Mouse (Mus musculus) gastrocnemius, postnatal 36 days (tissue): ENCODE measurements around the gene 1700012P22Rik. TPM values are rescaled to one million over a fixed set of nuclear protein-coding genes. Genes with fewer than 3 reads are reported as not detected.
A peak's percentile ranks its signal among the peaks of the same experiment; 100 is the strongest.

Experiments
- DNase-seq, 2 experiments: peaks; one replicate each; pipeline ENCODE4 v3.0.0; 2022
- intact Hi-C: fragments of 180-260 bp; cut with DNase I; formaldehyde crosslinking; loops from one replicate; pipeline ENCODE4 v1.15.1; 2025
- long read RNA-seq, 2 experiments: library from polyadenylated mRNA; stranded (forward); transcript quantifications; one replicate each; pipeline ENCODE4 v2.0.0; 2021
- total RNA-seq, 2 experiments: library from RNA; stranded (reverse); gene quantifications; 2 replicates each; pipeline ENCODE4 v1.2.3; 2021

1700012P22Rik gene
- not detected for total RNA-seq
- long read RNA-seq, experiment 1 = 0 reads
- long read RNA-seq, experiment 2 = 0 reads

GRCm38 (mm10) chr4:144438672-144439071 lies at the start of gene 1700012P22Rik:
1700012P22Rik (minus strand) TSS chr4:144438772.
- intact Hi-C loops = no loop called here
- DNase-seq = no peak

DNA sequence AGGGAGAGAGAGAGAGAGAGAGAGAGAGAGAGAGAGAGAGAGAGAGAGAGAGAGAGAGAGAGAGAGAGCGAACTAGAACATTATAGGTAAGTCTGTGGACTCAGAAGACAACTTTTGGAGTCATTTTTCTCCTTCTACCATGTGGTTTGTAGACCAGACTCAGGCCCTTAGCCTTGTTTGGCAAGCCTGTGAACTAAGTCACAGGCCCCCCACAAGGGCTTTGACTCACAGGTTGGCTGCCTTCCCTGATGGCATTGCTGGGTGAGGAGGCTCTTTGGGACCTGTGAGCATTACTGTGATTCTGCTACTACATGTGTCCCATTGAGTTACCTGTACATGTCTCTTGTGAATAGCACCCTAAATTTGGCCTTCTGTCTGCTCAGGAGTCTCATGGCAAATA lies 29.5 kb upstream of the 1700012P22Rik start:
- intact Hi-C loops = no loop called here
- DNase-seq = no peak

DNA sequence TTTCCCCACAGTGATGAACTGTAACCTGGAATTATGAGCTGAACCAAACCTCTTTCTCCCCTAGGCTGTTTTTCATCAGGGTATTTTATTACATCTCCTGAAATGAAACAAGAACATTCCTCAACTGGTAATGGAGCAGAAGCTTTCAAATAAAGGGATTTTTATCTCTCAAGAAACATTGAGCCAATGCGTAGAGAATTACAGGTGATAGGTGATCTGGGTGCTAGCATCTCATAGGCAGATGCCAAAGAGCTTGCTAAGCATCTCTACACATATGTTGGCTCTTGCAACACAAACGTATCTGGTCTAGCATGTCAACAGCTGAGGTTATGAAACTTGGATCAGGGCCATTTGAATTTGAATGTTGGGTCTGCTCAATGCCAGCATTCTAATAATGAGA lies 26.6 kb upstream of the 1700012P22Rik start:
- DNase-seq = no peak
- intact Hi-C loops = no loop called here

DNA sequence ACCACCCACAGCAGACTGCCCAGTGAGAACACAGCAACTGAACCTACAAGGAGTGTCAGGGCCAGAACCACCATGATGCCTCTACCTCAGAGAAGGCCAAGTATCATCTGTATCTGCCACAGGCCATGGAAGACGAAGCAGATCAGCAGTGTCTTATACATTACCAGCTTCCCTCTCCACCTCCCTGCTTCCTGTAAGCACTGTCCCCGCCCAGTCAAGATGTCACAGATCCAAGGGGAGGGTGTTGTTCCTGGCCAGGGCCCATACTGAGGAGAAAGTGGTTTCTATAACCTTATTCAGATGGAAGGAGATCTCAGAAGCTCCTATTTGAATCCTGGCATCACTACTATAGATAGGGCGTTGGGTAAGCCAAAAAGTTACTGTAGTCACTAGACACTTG lies 25.1 kb upstream of the 1700012P22Rik start, which contains the start of gene Aadacl3:
TSS of gene Aadacl3 (minus strand) at position 101 of the 400 bp plus-strand sequence.
- DNase-seq = no peak
- intact Hi-C loops = no loop called here

GRCm38 (mm10) chr4:144453217-144453616 lies 14.6 kb upstream of the 1700012P22Rik start, which contains the start of gene Gm9944:
Gm9944 (minus strand) TSS chr4:144453317.
- intact Hi-C loops = no loop called here
- DNase-seq = no peak

DNA sequence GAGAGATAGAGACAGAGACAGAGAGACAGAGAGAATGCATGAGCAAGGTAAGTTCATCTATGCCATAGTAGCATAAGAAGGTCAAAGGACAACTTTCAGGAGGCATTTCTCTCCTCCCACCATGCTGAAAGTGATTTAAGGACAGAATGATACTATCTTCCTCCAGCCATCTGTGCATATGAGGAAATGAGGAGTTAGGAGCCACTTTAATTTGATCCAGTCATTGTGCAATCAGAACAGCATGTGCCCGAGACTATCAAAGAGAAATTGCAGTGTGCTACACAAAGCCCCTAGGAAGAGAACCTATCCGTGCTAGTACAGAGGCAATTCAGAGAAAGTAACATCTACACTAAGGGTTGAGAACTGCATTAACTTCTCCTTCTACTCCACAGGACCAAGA lies 10.0 kb upstream of the 1700012P22Rik start:
- intact Hi-C loops = no loop called here
- no peak for DNase-seq

DNA sequence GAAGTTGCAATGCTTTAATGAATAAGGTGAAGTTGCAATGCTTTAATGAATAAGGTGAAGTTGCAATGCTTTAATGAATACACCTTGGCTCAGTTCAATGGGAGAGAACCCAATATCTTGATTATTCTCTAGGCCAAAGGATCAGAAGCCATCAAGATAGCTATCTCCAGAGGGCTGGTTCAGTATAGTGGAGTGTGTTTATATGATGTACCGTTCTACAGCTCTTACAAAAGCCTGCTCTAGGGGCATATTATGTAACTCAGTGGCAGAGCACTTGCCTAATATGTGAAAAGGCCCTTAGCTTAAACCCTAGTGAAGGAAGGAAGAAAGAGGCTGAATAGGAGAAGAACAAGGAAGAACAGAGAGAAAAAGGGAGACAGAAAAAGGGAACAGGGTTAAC lies 3.0 kb upstream of the 1700012P22Rik start:
- no peak for DNase-seq
- intact Hi-C loops = no loop called here

GRCm38 (mm10) chr4:144441095-144441494 lies 2.5 kb upstream of the 1700012P22Rik start:
- intact Hi-C loops = no loop called here
- no peak for DNase-seq

- intact Hi-C loops = no loop called here
- DNase-seq = no peak
These were observed 5.4 kb downstream of the 1700012P22Rik start for GRCm38 (mm10) chr4:144433216-144433615.

DNA sequence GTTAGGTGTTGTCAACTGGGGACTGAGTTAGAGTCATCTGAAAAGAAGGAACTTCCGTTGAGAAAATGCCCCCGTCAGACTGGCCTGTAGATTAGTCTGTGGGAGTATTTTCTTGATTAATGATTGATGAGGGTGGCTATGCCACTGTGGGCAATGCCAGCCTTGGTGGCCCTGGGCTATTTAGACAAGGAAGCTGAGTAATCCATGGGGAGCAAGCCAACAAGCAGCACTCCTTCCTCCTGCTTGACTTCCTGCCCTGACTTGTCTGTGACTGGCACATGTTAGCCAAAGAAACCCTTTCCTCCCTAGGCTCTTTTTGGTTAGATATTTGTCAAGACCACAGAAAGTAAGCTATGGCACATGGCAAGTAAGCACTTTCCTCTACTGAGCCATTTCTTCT lies 7.8 kb downstream of the 1700012P22Rik start:
- DNase-seq = no peak
- intact Hi-C loops = no loop called here

GRCm38 (mm10) chr4:144428868-144429267 lies 9.7 kb downstream of the 1700012P22Rik start:
- DNase-seq = no peak
- intact Hi-C loops = no loop called here

- intact Hi-C loops = no loop called here
- no peak for DNase-seq
These were observed 14.0 kb downstream of the 1700012P22Rik start for GRCm38 (mm10) chr4:144424590-144424989.

- intact Hi-C loops = no loop called here
- DNase-seq = no peak
These were observed 17.9 kb downstream of the 1700012P22Rik start for GRCm38 (mm10) chr4:144420644-144421043.

GRCm38 (mm10) chr4:144408290-144408689 lies 30.3 kb downstream of the 1700012P22Rik start, which contains the start of gene Pramef12:
Pramef12 (minus strand) TSS chr4:144408464.
- DNase-seq = no peak
- intact Hi-C loops = no loop called here

GRCm38 (mm10) chr4:144406261-144406660 lies 32.3 kb downstream of the 1700012P22Rik start:
- DNase-seq = no peak
- intact Hi-C loops = no loop called here

GRCm38 (mm10) chr4:144404456-144405086 lies 34.0 kb downstream of the 1700012P22Rik start:
- peak in 1 of 2 experiments; percentile 6 for DNase-seq
- intact Hi-C loops = no loop called here

DNA sequence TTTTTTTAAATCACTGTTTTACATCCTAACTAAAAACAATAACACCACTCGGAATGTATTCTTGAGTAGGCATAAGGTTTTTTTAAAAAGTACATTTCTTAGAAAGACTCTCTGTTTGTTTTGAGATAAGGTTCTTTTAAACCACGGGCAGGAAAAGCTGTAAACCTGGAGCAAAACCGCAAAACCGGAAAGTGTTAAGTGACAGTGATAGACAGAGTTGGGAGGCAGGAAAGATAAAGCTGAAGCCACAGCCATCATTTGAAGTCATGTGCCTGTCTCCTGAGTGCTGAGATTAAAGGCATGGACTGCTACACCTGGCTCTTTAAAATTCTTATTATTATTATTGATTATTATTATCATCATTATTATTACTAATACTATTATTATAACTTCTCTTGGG lies 35.9 kb downstream of the 1700012P22Rik start:
- intact Hi-C loops = no loop called here
- no peak for DNase-seq

DNA sequence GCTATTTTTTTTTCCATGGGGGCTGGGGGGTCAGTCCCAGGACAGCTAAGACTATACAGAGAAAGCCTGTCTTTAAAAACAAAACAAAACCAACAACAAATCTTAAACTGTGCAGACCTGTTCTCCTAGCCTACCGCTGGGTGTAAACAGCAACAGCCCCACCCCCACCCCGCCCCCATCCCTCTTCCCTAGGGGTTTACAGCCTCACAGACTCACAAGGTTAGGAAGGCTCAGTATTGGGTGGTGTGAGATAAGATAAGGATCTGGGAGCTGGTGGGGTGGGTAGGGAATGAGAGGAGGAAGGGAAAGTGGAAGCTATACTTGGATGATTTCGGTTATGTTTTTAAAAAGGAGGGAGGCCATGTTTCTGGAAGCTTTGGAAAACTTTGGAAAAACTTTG lies 42.3 kb downstream of the 1700012P22Rik start:
- no peak for DNase-seq
- intact Hi-C loops = no loop called here

DNA sequence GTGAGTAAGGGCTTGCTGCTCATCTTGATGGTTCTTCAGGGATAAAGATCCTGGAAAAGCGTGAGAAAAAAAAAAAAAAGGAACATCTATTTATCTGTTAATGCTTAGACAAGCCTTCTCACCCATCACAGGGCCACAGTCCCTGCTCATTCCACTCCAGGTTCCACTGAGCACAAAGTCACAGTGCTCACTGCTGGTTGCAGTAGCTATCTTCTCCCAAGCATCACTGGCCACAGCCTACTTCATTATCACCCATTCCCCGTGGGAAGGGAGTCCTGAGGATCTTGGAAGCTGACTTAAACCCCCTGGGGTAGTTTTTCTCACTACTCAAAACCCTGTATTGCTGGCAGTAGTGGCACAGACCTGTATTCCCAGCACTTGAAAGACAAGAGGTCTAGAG lies 60.7 kb downstream of the 1700012P22Rik start, which contains the start of gene Pramef20:
TSS of gene Pramef20 (minus strand) at position 23 of the 400 bp plus-strand sequence.
- intact Hi-C loops = no loop called here
- DNase-seq = no peak
